Mouse (Mus musculus) ES-Bruce4 (cell line): ENCODE measurements at regions not wholly inside any gene's neighbourhood (a gene's known extent, or its start where the extent isn't known, plus 50 kb on each side); places are given as distances from the start of the nearest gene placed in this dataset.

Experiments
- H3K27ac ChIP-seq: 2 replicates; pipeline ENCODE4 v1.5.1; 2012; ENCODE audit warnings: low read length, inconsistent platforms; ENCODE audit not compliant: insufficient read depth
- H3K27me3 ChIP-seq: 2 replicates; pipeline ENCODE4 v1.6.1; 2012; ENCODE audit warnings: mild to moderate bottlenecking, low read length, inconsistent platforms; ENCODE audit not compliant: control insufficient read depth, poor library complexity, insufficient read depth, severe bottlenecking
- H3K36me3 ChIP-seq: 2 replicates; pipeline ENCODE4 v1.6.1; 2012; ENCODE audit warnings: inconsistent platforms, mild to moderate bottlenecking, low read length, moderate library complexity; ENCODE audit not compliant: control insufficient read depth, poor library complexity, insufficient read depth, severe bottlenecking
- H3K4me1 ChIP-seq: one replicate; pipeline ENCODE4 v1.8.1; 2011; ENCODE audit warnings: low read length; ENCODE audit not compliant: control insufficient read depth, insufficient read depth
- H3K4me3 ChIP-seq: 2 replicates; pipeline ENCODE4 v1.5.1; 2011; ENCODE audit warnings: low read depth, mild to moderate bottlenecking, low read length
- H3K9ac ChIP-seq: 2 replicates; pipeline ENCODE4 v1.6.1; 2012; ENCODE audit warnings: low read depth, mild to moderate bottlenecking, inconsistent platforms; ENCODE audit not compliant: poor library complexity, severe bottlenecking
- H3K9me3 ChIP-seq: replicated peaks from 2 replicates; pipeline ENCODE4 v1.6.1; 2012; ENCODE audit warnings: mild to moderate bottlenecking, low read length, inconsistent platforms; ENCODE audit not compliant: control insufficient read depth, poor library complexity, insufficient read depth, severe bottlenecking
- CTCF ChIP-seq: IDR thresholded peaks from one replicate; pipeline ENCODE4 v1.8.1; 2011; ENCODE audit warnings: low read depth, low read length
- EP300 ChIP-seq: IDR thresholded peaks from 2 replicates; pipeline ENCODE4 v1.6.1; 2011; ENCODE audit warnings: low read depth, low read length; ENCODE audit not compliant: insufficient read depth
- POLR2A ChIP-seq: IDR thresholded peaks from one replicate; pipeline ENCODE4 v1.8.1; 2011; ENCODE audit warnings: low read length; ENCODE audit not compliant: insufficient read depth

DNA sequence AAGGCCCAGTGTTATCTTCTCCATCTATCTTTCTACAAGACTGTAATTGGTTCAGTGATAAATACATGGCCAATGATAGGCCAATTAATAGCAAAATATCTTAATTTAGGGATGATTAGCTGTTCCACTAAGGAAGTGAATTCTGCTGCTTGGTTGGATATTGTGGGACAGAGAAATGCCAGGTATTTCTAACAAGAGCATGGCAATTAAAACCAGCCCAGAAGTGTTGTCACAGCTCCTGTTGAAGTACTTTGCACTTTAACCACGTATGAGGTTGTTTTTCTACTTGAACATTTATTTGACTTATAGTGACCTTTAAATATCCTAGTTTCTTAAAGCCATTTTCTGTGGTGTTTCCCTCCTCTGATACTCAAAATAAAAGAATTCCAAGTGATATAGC, 65.7 kb upstream of the Acsl4 start:
- H3K27ac ChIP-seq, result no peak overlapping the region
- H3K4me3 ChIP-seq, result no peak overlapping the region
- no peak overlapping the region for H3K9ac ChIP-seq
- no peaks in the 10 kb centered on the region for H3K27me3 ChIP-seq
- no peaks in the 10 kb centered on the region for H3K4me1 ChIP-seq
- no peaks in the 10 kb centered on the region for H3K9me3 ChIP-seq
- no peaks in the 10 kb centered on the region for H3K36me3 ChIP-seq
- no peak for TF ChIP-seq CTCF
- no peak for TF ChIP-seq EP300
- TF ChIP-seq POLR2A, result no peak

DNA sequence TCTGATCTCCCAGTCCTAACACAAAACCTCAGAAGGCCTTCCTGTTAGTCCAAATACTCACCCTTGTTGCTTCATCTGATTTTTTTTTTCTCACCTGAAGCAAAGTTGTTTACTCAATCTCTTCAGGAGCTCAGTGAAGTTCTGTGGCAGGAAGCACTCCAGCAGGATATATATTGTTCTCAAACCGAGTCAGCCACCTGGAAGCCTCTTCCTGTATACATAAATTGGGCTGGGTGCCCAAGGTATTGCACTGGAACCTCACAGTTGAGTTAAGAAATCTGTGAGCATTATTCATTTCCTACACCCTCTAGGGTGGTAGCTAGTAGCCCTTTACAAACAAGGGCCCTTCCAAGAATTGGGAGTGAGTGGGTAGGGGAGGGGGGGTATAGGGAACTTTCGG, 73.8 kb upstream of the Acsl4 start:
- no peaks in the 10 kb centered on the region for H3K27me3 ChIP-seq
- TF ChIP-seq EP300 (no peak), POLR2A (no peak), CTCF (no peak)
- H3K36me3 ChIP-seq, result no peaks in the 10 kb centered on the region
- H3K9ac ChIP-seq, result no peak overlapping the region
- peaks cover 2% of the 10 kb centered on the region for H3K4me1 ChIP-seq
- H3K27ac ChIP-seq, result no peak overlapping the region
- H3K9me3 ChIP-seq, result no peaks in the 10 kb centered on the region
- H3K4me3 ChIP-seq, result no peak overlapping the region

DNA sequence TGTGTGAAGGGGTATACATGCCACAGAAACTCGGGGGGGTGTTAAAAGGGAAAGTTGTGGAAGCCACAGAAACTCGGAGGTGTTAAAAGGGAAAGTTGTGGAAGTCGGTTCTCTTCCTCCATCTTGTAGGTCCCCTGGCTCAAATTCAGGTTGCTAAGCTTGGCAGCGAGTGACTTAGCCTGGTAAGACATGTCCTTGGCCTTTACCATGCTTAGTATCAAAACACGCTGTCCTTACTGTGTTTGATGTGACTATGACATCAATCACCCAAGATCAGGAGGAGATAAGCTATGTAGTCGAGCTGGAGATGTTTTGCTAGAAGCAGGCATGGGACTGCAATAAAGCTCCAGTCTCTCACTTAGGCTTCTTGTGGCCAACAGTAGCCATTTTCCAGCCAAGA, 74.4 kb upstream of the Acsl4 start:
- peaks cover 2% of the 10 kb centered on the region for H3K4me1 ChIP-seq
- H3K9ac ChIP-seq, result no peak overlapping the region
- no peaks in the 10 kb centered on the region for H3K27me3 ChIP-seq
- TF ChIP-seq POLR2A (no peak), CTCF (no peak), EP300 (no peak)
- H3K36me3 ChIP-seq, result no peaks in the 10 kb centered on the region
- no peaks in the 10 kb centered on the region for H3K9me3 ChIP-seq
- H3K4me3 ChIP-seq, result no peak overlapping the region
- H3K27ac ChIP-seq, result no peak overlapping the region

DNA sequence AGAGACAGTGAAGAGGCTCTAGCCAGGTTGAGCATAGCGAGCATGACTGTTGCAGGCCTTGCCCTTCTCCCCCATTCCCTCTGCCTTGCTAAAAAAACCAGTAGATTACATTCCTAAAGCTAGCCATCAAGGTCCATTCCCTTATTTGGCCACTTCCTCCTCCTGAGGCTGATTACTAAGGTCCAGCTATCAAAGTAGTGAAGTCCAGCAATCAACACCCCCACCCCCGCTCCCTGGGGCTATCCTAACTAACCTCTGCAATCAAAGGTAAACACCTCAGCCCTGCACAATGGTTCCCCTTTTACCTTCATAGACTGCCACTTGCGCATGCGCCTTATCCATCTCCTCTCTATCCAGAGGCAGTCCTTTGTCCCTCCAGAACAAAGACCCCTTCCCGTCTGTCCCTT, 77.5 kb upstream of the Acsl4 start:
- H3K4me1 ChIP-seq, result peaks cover 2% of the 10 kb centered on the region
- peak overlapping the region; percentile 97 for H3K27ac ChIP-seq
- H3K9me3 ChIP-seq, result no peaks in the 10 kb centered on the region
- H3K9ac ChIP-seq, result no peak overlapping the region
- H3K36me3 ChIP-seq, result no peaks in the 10 kb centered on the region
- no peaks in the 10 kb centered on the region for H3K27me3 ChIP-seq
- no peak overlapping the region for H3K4me3 ChIP-seq
- TF ChIP-seq POLR2A (no peak), EP300 (peak; percentile 95)

DNA sequence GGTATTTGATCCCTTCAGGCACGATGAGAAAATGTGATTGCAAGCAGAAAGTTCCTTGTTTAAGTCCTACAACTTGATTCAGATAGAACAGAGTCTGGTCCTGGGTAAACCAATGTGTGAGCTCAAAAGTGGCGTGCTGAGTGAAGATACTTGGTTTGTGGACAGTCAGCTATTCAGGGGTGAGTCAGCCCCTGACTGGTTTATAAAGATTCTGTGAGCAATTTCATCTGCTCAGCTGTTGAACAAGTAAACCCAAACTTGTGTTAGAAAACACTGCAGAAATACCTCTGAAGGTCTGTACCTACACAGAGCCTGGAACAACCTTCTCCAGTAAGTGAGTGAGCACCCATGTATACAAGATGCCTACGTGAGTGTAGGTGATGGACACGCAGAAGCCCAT, 78.1 kb upstream of the Acsl4 start:
- Histone ChIP-seq H3K4me3 (no peak overlapping the region), H3K36me3 (no peaks in the 10 kb centered on the region), H3K27me3 (no peaks in the 10 kb centered on the region), H3K27ac (peak overlapping the region; percentile 97), H3K4me1 (peaks cover 2% of the 10 kb centered on the region), H3K9ac (no peak overlapping the region), H3K9me3 (no peaks in the 10 kb centered on the region)
- TF ChIP-seq POLR2A, result no peak
- TF ChIP-seq EP300, result no peak
- no peak for TF ChIP-seq CTCF

DNA sequence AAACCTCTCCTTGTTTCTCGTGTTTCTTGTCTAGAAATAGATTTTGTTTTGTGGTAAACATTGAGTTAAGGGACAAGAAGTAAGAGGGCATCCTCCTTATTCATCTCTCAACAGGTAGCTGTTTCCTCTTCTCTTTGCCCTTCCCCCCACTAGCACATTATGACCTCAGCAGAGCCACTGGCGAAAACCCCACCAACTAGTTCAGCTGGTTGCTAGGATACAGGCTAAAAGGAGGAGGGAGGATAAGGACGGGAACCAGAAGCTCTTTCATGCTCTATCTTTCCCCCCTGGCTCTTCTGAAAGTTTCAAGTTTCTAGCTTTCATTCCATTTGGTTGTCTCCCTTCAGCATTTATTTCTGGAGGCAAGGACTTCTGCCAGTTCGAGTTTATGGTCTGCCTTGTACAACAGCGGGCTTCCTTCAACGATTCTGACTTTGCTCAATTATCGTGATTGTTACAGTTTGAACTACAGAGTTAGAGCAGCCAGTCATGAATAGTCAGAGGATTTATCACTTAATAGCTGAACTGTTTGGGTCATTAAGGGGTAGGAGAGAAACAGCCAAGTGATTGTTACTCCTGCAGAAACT, 78.8 kb upstream of the Acsl4 start:
- no peaks in the 10 kb centered on the region for H3K27me3 ChIP-seq

More for the DNA sequence above, 78.8 kb upstream of the Acsl4 start:
- peak overlapping the region; percentile 97 for H3K27ac ChIP-seq
- no peaks in the 10 kb centered on the region for H3K36me3 ChIP-seq
- no peak overlapping the region for H3K9ac ChIP-seq
- TF ChIP-seq CTCF (no peak), EP300 (peak; percentile 78), POLR2A (no peak)
- H3K4me3 ChIP-seq, result no peak overlapping the region
- peaks cover 2% of the 10 kb centered on the region for H3K4me1 ChIP-seq
- no peaks in the 10 kb centered on the region for H3K9me3 ChIP-seq
